Mouse (Mus musculus) stomach, postnatal 0 days (tissue): ENCODE results near the gene Klhl2. TPM values are rescaled to one million over a fixed set of nuclear protein-coding genes. Genes with fewer than 3 reads are reported as not detected.

Source experiments
- ATAC-seq: fragments of 200-750 bp; cut with Nextera tagmentation; 2 replicates; pipeline ENCODE4 v1.8.0; 2017; ENCODE audit not compliant: low FRiP score, low TSS enrichment
- DNase-seq: peaks from one replicate; pipeline ENCODE4 v3.0.0-alpha.2; 2016; ENCODE audit warnings: low spot score
- H3K27ac ChIP-seq: fragments of 300-500 bp; sonication (generic); replicated peaks from 2 replicates; pipeline ENCODE4 v1.5.1; 2014; ENCODE audit warnings: mild to moderate bottlenecking, control low read depth
- H3K27me3 ChIP-seq: fragments of 300-500 bp; sonication (generic); 2 replicates; pipeline ENCODE4 v1.6.1; 2014; ENCODE audit warnings: low read length; ENCODE audit not compliant: control insufficient read depth, insufficient read depth
- H3K36me3 ChIP-seq: fragments of 300-500 bp; sonication (generic); 2 replicates; pipeline ENCODE4 v1.6.1; 2014; ENCODE audit warnings: low read length, mixed read lengths; ENCODE audit not compliant: control insufficient read depth, insufficient read depth
- H3K4me1 ChIP-seq: fragments of 300-500 bp; sonication (generic); replicated peaks from 2 replicates; pipeline ENCODE4 v1.6.1; 2014; ENCODE audit warnings: antibody characterized with exemption; ENCODE audit not compliant: control insufficient read depth, insufficient read depth
- H3K4me2 ChIP-seq: fragments of 300-500 bp; sonication (generic); replicated peaks from 2 replicates; pipeline ENCODE4 v1.6.1; 2014; ENCODE audit warnings: low read depth, mild to moderate bottlenecking, control low read depth, moderate library complexity
- H3K4me3 ChIP-seq: fragments of 300-500 bp; sonication (generic); 2 replicates; pipeline ENCODE4 v1.5.1; 2014; ENCODE audit warnings: low read depth, low read length, control low read depth
- H3K9ac ChIP-seq: fragments of 300-500 bp; sonication (generic); 2 replicates; pipeline ENCODE4 v1.6.1; 2014; ENCODE audit warnings: mild to moderate bottlenecking, low read length, control low read depth, mixed read lengths
- H3K9me3 ChIP-seq: fragments of 300-500 bp; sonication (generic); 2 replicates; pipeline ENCODE4 v1.6.1; 2016; ENCODE audit warnings: low read length; ENCODE audit not compliant: control insufficient read depth
- CTCF ChIP-seq: IDR thresholded peaks from 2 replicates; pipeline ENCODE4 v1.5.1; 2016; ENCODE audit warnings: antibody characterized with exemption, low read depth, mild to moderate bottlenecking, moderate library complexity
- EP300 ChIP-seq: optimal IDR thresholded peaks from 2 replicates; pipeline ENCODE3; 2016; ENCODE audit warnings: antibody characterized with exemption
- WGBS: fragments of 180-500 bp; shearing (Covaris S2); extraction: QIAGEN DNeasy Blood & Tissue Kit; methylation state at CpG from one replicate; pipeline ENCODE4 v1.1.7; 2014; 5-methylcytosine and 5-hydroxymethylcytosine counted together
- polyA plus RNA-seq: library from polyadenylated mRNA; unstranded; fragments of >200 nt; fragmentation: Nextera tagmentation; extraction: Ambion mirVana; gene quantifications from 2 replicates; pipeline ENCODE4 v1.2.1, GENCODE M21; 2015

Klhl2 gene
- polyA plus RNA-seq, 1 experiment from 2014 or later: 13.4 TPM

DNA sequence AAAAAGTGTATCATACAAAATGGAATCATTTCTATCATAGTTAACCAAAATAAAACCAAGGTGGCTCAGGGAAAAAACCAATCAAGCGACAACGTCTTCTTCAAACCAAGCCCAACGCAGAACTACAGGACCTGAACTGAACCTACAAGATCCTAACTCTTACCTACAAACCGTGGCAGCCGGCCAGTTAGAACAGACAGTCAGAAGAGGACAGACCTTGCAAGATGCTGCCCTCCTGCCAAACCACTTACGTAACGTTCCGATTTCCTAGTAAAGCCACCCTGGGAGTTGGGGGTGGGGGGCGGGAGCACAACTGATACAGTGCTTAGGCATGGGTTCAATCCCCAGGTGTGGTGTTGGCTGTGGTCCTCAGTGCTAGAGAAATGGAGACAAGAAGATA is 82.8 kb downstream of the Klhl2 start:
- 93% methylated on average over 9 of the region's 9 CpGs for WGBS
- TF ChIP-seq EP300 (no peak), CTCF (no peak)
- Histone ChIP-seq H3K27ac (no peak overlapping the region), H3K27me3 (no peaks in the 10 kb centered on the region), H3K9me3 (no peaks in the 10 kb centered on the region), H3K9ac (no peak overlapping the region), H3K4me2 (no peak overlapping the region), H3K36me3 (no peaks in the 10 kb centered on the region), H3K4me3 (no peak overlapping the region), H3K4me1 (no peaks in the 10 kb centered on the region)
- DNase-seq: no peak
- ATAC-seq: no peak

- H3K4me3 ChIP-seq: no peak overlapping the region
- TF ChIP-seq EP300 (no peak), CTCF (no peak)
- H3K27me3 ChIP-seq: no peaks in the 10 kb centered on the region
- no peaks in the 10 kb centered on the region for H3K4me1 ChIP-seq
- H3K9me3 ChIP-seq: no peaks in the 10 kb centered on the region
- no peak overlapping the region for H3K4me2 ChIP-seq
- no peaks in the 10 kb centered on the region for H3K36me3 ChIP-seq
- DNase-seq: no peak
- H3K27ac ChIP-seq: no peak overlapping the region
- no peak overlapping the region for H3K9ac ChIP-seq
- no peak for ATAC-seq
- 59% methylated on average over 9 of the region's 9 CpGs for WGBS
These were observed 85.7 kb downstream of the Klhl2 start for GRCm38 (mm10) chr8:64764075-64764474.

DNA sequence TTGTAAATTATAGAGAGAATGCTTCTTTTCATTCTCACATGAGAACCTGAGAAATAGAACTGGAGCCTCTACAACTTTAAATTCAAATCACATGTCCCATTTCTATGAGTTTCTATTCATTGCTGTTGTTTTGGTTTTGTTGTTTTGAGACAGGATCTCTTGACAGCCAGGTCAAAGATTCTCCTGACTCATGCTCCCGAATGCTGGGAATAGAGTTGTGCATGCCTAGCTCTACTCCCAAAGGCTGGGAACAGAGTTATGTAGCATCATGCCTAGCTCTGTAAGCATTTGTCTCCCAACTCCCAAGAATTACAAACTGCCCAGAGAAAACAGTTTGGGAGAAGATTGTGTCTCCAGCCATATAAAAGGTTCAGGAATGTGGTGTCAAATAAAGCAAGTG is 87.1 kb downstream of the Klhl2 start:
- no peaks in the 10 kb centered on the region for H3K4me1 ChIP-seq
- H3K27ac ChIP-seq: no peak overlapping the region
- ATAC-seq: no peak
- no peak overlapping the region for H3K4me2 ChIP-seq
- DNase-seq: no peak
- TF ChIP-seq EP300 (no peak), CTCF (no peak)
- H3K9me3 ChIP-seq: no peaks in the 10 kb centered on the region
- no peaks in the 10 kb centered on the region for H3K27me3 ChIP-seq
- 87% methylated on average over 1 of the region's 1 CpGs for WGBS
- H3K9ac ChIP-seq: no peak overlapping the region
- no peak overlapping the region for H3K4me3 ChIP-seq
- peaks cover 3% of the 10 kb centered on the region for H3K36me3 ChIP-seq

DNA sequence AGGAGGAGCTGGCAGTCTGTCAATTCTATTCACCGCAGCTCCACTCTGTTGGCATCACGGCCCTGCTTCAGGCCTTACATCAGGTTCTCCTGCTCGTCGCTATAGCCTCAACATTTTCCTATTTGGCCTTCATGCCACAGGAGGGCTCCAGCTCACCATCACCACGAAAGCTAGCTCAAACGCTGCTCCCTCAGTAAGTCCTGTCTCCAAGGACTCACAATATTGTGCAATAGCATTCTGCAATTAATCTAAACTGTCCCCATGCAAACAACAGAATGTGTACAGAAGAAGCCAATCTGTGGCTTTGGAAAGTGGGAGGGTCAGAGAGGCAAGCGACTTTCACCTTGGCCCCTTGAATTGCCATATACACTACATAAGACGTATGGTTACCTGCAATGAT is 88.4 kb downstream of the Klhl2 start:
- H3K4me1 ChIP-seq: no peaks in the 10 kb centered on the region
- TF ChIP-seq EP300 (no peak), CTCF (peak; percentile 79)
- H3K27me3 ChIP-seq: no peaks in the 10 kb centered on the region
- no peak overlapping the region for H3K4me2 ChIP-seq
- 57% methylated on average over 8 of the region's 8 CpGs for WGBS
- H3K36me3 ChIP-seq: peaks cover 3% of the 10 kb centered on the region
- no peaks in the 10 kb centered on the region for H3K9me3 ChIP-seq
- H3K9ac ChIP-seq: no peak overlapping the region
- H3K4me3 ChIP-seq: no peak overlapping the region
- H3K27ac ChIP-seq: no peak overlapping the region
- peak; percentile 89 for ATAC-seq
- DNase-seq: peak; percentile 44

DNA sequence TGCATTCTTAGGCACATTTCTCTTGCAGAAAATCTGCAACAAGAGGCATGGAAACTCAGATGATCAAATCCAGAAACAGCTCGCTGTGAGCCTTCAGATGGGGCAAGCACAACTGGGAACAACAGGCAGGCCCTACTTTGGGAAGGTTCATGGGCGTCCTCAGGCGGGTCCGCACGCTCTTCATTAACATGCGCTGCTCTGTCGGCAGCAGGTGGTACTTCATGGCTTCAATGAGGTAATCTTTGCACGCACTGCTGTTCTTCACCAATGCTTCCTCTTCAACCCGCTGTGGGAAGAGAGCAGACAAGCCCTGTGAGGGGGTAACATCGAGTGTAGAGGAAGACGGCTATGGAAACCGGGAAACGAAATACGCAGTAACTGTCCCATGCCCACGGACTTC is 91.9 kb downstream of the Klhl2 start:
- 94% methylated on average over 15 of the region's 15 CpGs for WGBS
- DNase-seq (no peak), ATAC-seq (no peak)
- no peaks in the 10 kb centered on the region for H3K9me3 ChIP-seq
- no peak overlapping the region for H3K4me2 ChIP-seq
- no peak overlapping the region for H3K4me3 ChIP-seq
- H3K27ac ChIP-seq: no peak overlapping the region
- H3K4me1 ChIP-seq: no peaks in the 10 kb centered on the region
- no peaks in the 10 kb centered on the region for H3K27me3 ChIP-seq
- peaks cover 9% of the 10 kb centered on the region for H3K36me3 ChIP-seq
- H3K9ac ChIP-seq: no peak overlapping the region
- TF ChIP-seq CTCF (no peak), EP300 (no peak)

DNA sequence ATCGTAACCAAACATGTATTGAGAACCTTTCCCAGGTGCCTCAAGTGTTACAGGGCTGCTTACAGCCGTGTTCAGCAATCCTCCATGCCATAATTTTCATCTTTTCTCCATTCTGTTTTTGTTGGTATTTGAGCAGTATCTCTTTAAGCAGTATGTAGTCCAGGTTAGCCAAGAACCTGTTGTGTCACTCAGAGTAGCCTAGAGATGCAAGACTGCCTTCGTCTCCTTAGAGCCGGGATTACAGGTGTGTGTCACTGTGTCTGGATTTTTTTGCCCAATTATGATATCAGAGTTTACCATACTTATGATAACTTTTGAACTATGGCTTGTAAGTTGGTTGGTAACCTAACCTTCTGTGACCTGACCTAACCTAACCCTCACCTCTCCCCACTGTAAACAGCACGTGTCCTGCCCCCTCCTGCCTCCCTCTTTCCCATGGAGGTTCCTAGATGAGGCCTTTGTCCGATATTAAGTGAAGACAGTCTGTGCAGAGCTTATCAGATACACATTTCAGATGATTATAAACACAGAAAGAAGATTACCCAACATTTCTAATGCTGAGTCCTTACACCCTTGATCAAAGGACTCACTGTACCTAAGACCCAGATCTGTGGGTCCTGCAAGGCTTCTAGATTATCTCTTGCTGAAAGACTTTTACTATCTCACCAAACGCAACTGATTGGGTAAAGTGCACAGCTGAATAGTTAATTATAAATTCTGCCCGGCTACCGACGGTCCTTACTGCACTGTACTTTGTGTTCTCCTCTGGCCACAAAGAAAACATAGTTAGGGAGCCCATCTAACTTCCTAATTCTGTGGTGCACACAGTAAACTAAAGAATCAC is 103.4 kb downstream of the Klhl2 start:
- H3K4me1 ChIP-seq: no peaks in the 10 kb centered on the region
- H3K27me3 ChIP-seq: no peaks in the 10 kb centered on the region
- no peak for TF ChIP-seq CTCF
- TF ChIP-seq EP300: no peak
- DNase-seq: no peak
- peaks cover 3% of the 10 kb centered on the region; the same call in 1 of the 2 replicates for H3K36me3 ChIP-seq
- ATAC-seq: no peak
- H3K4me3 ChIP-seq: no peak overlapping the region
- no peak overlapping the region for H3K4me2 ChIP-seq
- WGBS: 64% methylated on average over 10 of the region's 10 CpGs
- H3K9ac ChIP-seq: no peak overlapping the region
- H3K9me3 ChIP-seq: no peaks in the 10 kb centered on the region
- H3K27ac ChIP-seq: no peak overlapping the region
